Mouse (Mus musculus): ENCODE measurements at regions not wholly inside any gene's neighbourhood (a gene's known extent, or its start where the extent isn't known, plus 50 kb on each side); places are given as distances from the start of the nearest gene placed in this dataset.

DNA sequence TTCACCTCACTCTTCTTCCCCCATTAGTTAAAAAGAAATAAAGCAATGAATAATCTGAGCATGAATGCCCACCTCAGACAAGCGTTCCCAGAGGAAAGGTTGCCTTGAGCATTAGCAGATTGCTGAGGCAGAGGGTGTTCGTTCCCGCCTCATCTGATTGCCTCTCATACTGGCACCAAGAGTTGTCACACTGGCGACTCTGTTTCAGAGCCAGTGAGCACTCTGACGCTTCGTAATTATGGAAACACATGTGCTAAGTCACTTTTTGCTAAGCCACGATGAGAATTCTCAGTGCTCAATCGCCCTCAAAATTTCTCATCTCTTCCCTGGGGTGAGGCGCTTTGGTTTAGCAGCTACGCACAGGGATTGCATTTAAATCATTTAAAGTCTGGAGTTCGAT lies 576.1 kb downstream of the Olfm4 start:
- Histone ChIP-seq H3K4me2 (no peak overlapping the region), H3K4me3 (replicated peaks) (no peak overlapping the region), H3K27me3 (no peaks in the 10 kb centered on the region), H3K4me1 (replicated peaks) (no peaks in the 10 kb centered on the region), H3K36me3 (no peaks in the 10 kb centered on the region), H3K9ac (replicated peaks) (no peak overlapping the region), H3K9me3 (no peaks in the 10 kb centered on the region), H3K27ac (no peak overlapping the region)
- WGBS, result 70% methylated on average over 11 of the region's 11 CpGs
- no peak for ATAC-seq (ENCODE audit: insufficient number of reproducible peaks, insufficient read depth, low FRiP score, low TSS enrichment, low read depth)

Data from limb, embryonic 12.5 days (tissue).